Mouse (Mus musculus) gastrocnemius, postnatal 36 days (tissue): ENCODE results near the gene Mosmo. TPM values are rescaled to one million over a fixed set of nuclear protein-coding genes. Genes with fewer than 3 reads are reported as not detected.

Experiments
- DNase-seq, 2 experiments: peaks; one replicate each; pipeline ENCODE4 v3.0.0; 2022
- intact Hi-C: fragments of 180-260 bp; cut with DNase I; formaldehyde crosslinking; loops from one replicate; pipeline ENCODE4 v1.15.1; 2025
- total RNA-seq, 2 experiments: library from RNA; stranded (reverse); gene quantifications; 2 replicates each; pipeline ENCODE4 v1.2.3; 2021

Gene Mosmo
- total RNA-seq, 2 experiments from 2014 or later, result 16.4 to 16.7 TPM

GRCm38 (mm10) chr7:120751330-120751729 lies 73.9 kb downstream of the Mosmo start:
- intact Hi-C loops, result loop anchor here (2.0 kb wide), 1 partner anchor 81 kb away; the partner anchor contains the start of gene Pdzd9
- no peak for DNase-seq

DNA sequence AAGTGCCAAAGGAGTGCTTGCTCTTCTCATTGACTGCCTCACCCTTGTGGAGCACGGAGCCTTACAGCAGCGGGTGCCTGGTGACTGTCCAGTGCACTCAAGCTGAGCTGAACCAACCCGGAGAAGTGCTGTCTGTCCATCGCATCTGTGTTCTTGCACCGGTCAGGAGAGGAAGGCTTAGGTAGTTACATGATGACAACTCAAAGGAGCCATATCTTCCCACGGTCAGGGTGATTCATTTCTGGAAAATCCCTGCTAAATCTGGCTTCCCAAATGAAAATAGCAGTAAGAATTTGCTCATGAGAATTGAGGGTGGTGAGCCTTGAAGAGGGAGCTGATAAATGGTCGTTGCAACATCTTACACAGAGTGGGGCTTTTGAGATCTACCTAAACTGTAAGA lies 74.5 kb downstream of the Mosmo start:
- no peak for DNase-seq
- intact Hi-C loops, result loop anchor here (2.0 kb wide), 1 partner anchor 81 kb away; the partner anchor contains the start of gene Pdzd9

GRCm38 (mm10) chr7:120754671-120755070 lies 77.3 kb downstream of the Mosmo start:
- intact Hi-C loops, result loop anchor here (5.0 kb wide), 1 partner anchor 68 kb away; no protein-coding TSS in a partner anchor
- peak; percentile 56 to 77 for DNase-seq

- intact Hi-C loops, result no loop called here
- no peak for DNase-seq
Observed at GRCm38 (mm10) chr7:120767369-120767768, 90.0 kb downstream of the Mosmo start.

- no peak for DNase-seq
- intact Hi-C loops, result no loop called here
Observed at GRCm38 (mm10) chr7:120771389-120771788, 94.0 kb downstream of the Mosmo start.

DNA sequence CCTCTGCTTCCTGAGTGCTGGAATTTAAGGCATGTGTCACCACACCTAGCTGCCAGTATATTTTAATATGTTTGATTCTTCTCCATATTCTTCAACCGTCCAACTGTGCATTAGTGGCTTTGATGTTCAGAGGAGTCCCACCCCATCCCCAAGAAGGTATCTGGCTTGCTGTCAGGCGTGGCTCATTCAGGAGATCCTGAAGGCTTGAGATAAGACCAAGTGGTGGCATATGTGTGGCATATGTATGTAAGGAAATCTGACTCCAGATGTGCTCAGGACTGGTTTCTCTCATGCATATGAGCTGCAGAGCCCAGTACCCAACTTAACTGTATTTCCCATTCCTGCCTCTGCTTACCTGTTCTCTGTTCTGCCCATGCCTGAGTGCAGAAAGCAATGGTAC lies 100.6 kb downstream of the Mosmo start:
- intact Hi-C loops, result no loop called here
- DNase-seq, result no peak

Other genes starting within 250 kb of the Mosmo start
- 100 to 1,000 TPM; 505 to 521 TPM for gene Uqcrc2, start 42.4 kb upstream of the Mosmo start, total RNA-seq
- gene Pdzd9, start 7.3 kb upstream of the Mosmo start, total RNA-seq, result not detected
- gene Vwa3a, start 61.7 kb downstream of the Mosmo start, total RNA-seq, result 1 to 10 TPM in 1 of 2 experiments, under 1 TPM in 1; 0.26 to 1.7 TPM
- under 1 TPM; 0.32 to 0.61 TPM for gene Gm5737, start 134.7 kb downstream of the Mosmo start, total RNA-seq
- 10 to 100 TPM; 55.7 to 60.3 TPM for gene Eef2k, start 165.2 kb downstream of the Mosmo start, total RNA-seq
- 10 to 100 TPM; 10.7 to 11.4 TPM for gene Polr3e, start 240.1 kb downstream of the Mosmo start, total RNA-seq